Comparison of ENCODE assay signal across 8 mouse cellular contexts in genomic region chr16:21976203-21976602, GRCm38 (mm10). TPM values are rescaled to one million over a fixed set of nuclear protein-coding genes. Genes with fewer than 3 reads are reported as not detected.
DNase-seq lines count a peak whose midpoint lies in the region; ATAC-seq and TF ChIP-seq lines count a peak whose summit lies in the region.

No protein-coding gene starts in this region.

- no peak for TF ChIP-seq EP300 in lung, postnatal 0 days (IDR thresholded peaks at IDR 0.05)

- H3K4me2 ChIP-seq in lung, postnatal 0 days (replicated peaks; ENCODE audit: low read depth, low read length) = no peak overlapping the region
- H3K4me2 ChIP-seq in hindbrain, embryonic 16.5 days (ENCODE audit: low read length) = peak overlapping the region; percentile 49
- H3K4me2 ChIP-seq in stomach, embryonic 15.5 days = peak overlapping the region; percentile 45

- 0 out of 2 replicates have a peak, but pooled peaks have one; percentile 32 for ATAC-seq in lung, postnatal 0 days
- ATAC-seq in hindbrain, embryonic 16.5 days = no peak
- no peak for ATAC-seq in stomach, embryonic 15.5 days (ENCODE audit: insufficient read depth, low FRiP score, low read depth)

- peak; percentile 53 to 64 for DNase-seq in adrenal gland, adult (ENCODE audit: inconsistent age in 2 of 2, low spot score in 1 of 2)
- DNase-seq in adrenal gland, adult 8-10 months = no peak
- DNase-seq in lung, postnatal 0 days (ENCODE audit: low spot score) = no peak
- DNase-seq in lung, postnatal 14 days = no peak
- no peak for DNase-seq in left cerebral cortex, postnatal 14 days (ENCODE audit: low spot score in 2 of 2)
- DNase-seq in left cerebral cortex, postnatal 4 days = no peak

- H3K27ac ChIP-seq in lung, postnatal 0 days (ENCODE audit: low read length) = no peak overlapping the region
- H3K27ac ChIP-seq in hindbrain, embryonic 16.5 days (ENCODE audit: low read depth, low read length) = no peak overlapping the region
- H3K27ac ChIP-seq in stomach, embryonic 15.5 days = no peak overlapping the region

- no peaks in the 10 kb centered on the region for H3K9me3 ChIP-seq in lung, postnatal 0 days (ENCODE audit: low read length)
- no peaks in the 10 kb centered on the region for H3K9me3 ChIP-seq in hindbrain, embryonic 16.5 days (ENCODE audit: control insufficient read depth, low read length)
- H3K9me3 ChIP-seq in stomach, embryonic 15.5 days = no peaks in the 10 kb centered on the region

- TF ChIP-seq CTCF in lung, postnatal 0 days (IDR thresholded peaks at IDR 0.05) = no peak

- no peak overlapping the region for H3K4me3 ChIP-seq in lung, postnatal 0 days (ENCODE audit: low read depth, low read length)
- H3K4me3 ChIP-seq in hindbrain, embryonic 16.5 days (ENCODE audit: low read length) = peak overlapping the region; percentile 14
- peak overlapping the region; percentile 6; the same call in 1 of the 2 replicates for H3K4me3 ChIP-seq in stomach, embryonic 15.5 days (replicated peaks)

- H3K9ac ChIP-seq in lung, postnatal 0 days (replicated peaks; ENCODE audit: low read depth) = no peak overlapping the region
- H3K9ac ChIP-seq in hindbrain, embryonic 16.5 days (ENCODE audit: low read depth, low read length) = peak overlapping the region; percentile 35; the same call in 1 of the 2 replicates
- no peak overlapping the region for H3K9ac ChIP-seq in stomach, embryonic 15.5 days

- no peaks in the 10 kb centered on the region for H3K27me3 ChIP-seq in lung, postnatal 0 days (replicated peaks; ENCODE audit: insufficient read depth, low read length)
- H3K27me3 ChIP-seq in hindbrain, embryonic 16.5 days (replicated peaks; ENCODE audit: control insufficient read depth, insufficient read depth, low read length) = no peaks in the 10 kb centered on the region
- H3K27me3 ChIP-seq in stomach, embryonic 15.5 days (replicated peaks) = no peaks in the 10 kb centered on the region

- no peaks in the 10 kb centered on the region for H3K4me1 ChIP-seq in lung, postnatal 0 days (ENCODE audit: insufficient read depth, low read depth, low read length)
- H3K4me1 ChIP-seq in hindbrain, embryonic 16.5 days (ENCODE audit: control insufficient read depth, insufficient read depth, low read depth, low read length) = peaks cover 4% of the 10 kb centered on the region; the same call in 1 of the 2 replicates
- H3K4me1 ChIP-seq in stomach, embryonic 15.5 days = 0 out of 2 replicates have a peak, but pooled peaks cover 8% of the 10 kb centered on the region

- 12% methylated on average over 16 of the region's 16 CpGs for WGBS in lung, postnatal 0 days
- under 1% methylated on average over 16 of the region's 16 CpGs for WGBS in hindbrain, embryonic 16.5 days
- WGBS in stomach, embryonic 15.5 days = 7% methylated on average over 16 of the region's 16 CpGs

- peaks cover 2% of the 10 kb centered on the region; the same call in 1 of the 2 replicates for H3K36me3 ChIP-seq in lung, postnatal 0 days (ENCODE audit: insufficient read depth, low read length)
- no peaks in the 10 kb centered on the region for H3K36me3 ChIP-seq in hindbrain, embryonic 16.5 days (ENCODE audit: control insufficient read depth, insufficient read depth, low read length)
- no peaks in the 10 kb centered on the region for H3K36me3 ChIP-seq in stomach, embryonic 15.5 days

- intact Hi-C loops in left cerebral cortex, postnatal 14 days (cut with DNase I) = no loop called here
- intact Hi-C loops in left cerebral cortex, postnatal 4 days (cut with DNase I) = no loop called here

RNA-seq across cellular contexts. Expression of gene Liph, which starts 19.3 kb away (rescaled TPM):
- total RNA-seq in adrenal gland, adult 8-10 months (2022) = under 1 TPM; 0.13 to 0.31 (median 0.14) TPM
- 30.4 and 31.0 TPM in 2 replicates for polyA plus RNA-seq in lung, postnatal 0 days (2015; fragmentation: Nextera tagmentation; extraction: Ambion mirVana)
- 0.77 and 1.0 TPM in 2 replicates for polyA plus RNA-seq in hindbrain, embryonic 16.5 days (2015; fragmentation: Nextera tagmentation; extraction: Ambion mirVana)
- 15.9 and 21.4 TPM in 2 replicates for polyA plus RNA-seq in stomach, embryonic 15.5 days (2015; fragmentation: Nextera tagmentation; extraction: Ambion mirVana)
- total RNA-seq in left cerebral cortex, postnatal 14 days (2021) = under 1 TPM; 0.48 to 0.57 TPM
- under 1 TPM; 0.14 to 0.18 TPM for total RNA-seq in left cerebral cortex, postnatal 4 days (2021)

RNA-seq across cellular contexts. Expression of gene Tmem41a, which starts 28.9 kb away (rescaled TPM):
- total RNA-seq in adrenal gland, adult 8-10 months (2022) = 10 to 100 TPM; 19.7 to 29.3 (median 22.6) TPM
- polyA plus RNA-seq in lung, postnatal 0 days (2015; fragmentation: Nextera tagmentation; extraction: Ambion mirVana) = 33.6 and 40.6 TPM in 2 replicates
- polyA plus RNA-seq in hindbrain, embryonic 16.5 days (2015; fragmentation: Nextera tagmentation; extraction: Ambion mirVana) = 51.5 and 53.6 TPM in 2 replicates
- 40.6 and 42.0 TPM in 2 replicates for polyA plus RNA-seq in stomach, embryonic 15.5 days (2015; fragmentation: Nextera tagmentation; extraction: Ambion mirVana)
- total RNA-seq in left cerebral cortex, postnatal 14 days (2021) = 10 to 100 TPM; 15.9 to 17.5 TPM
- 10 to 100 TPM; 20.2 to 21.3 TPM for total RNA-seq in left cerebral cortex, postnatal 4 days (2021)

RNA-seq across cellular contexts. Expression of gene Senp2, which starts 33.1 kb away (rescaled TPM):
- total RNA-seq in adrenal gland, adult 8-10 months (2022) = 10 to 100 TPM; 39.6 to 51.4 (median 44.3) TPM
- polyA plus RNA-seq in lung, postnatal 0 days (2015; fragmentation: Nextera tagmentation; extraction: Ambion mirVana) = 29.6 and 30.2 TPM in 2 replicates
- polyA plus RNA-seq in hindbrain, embryonic 16.5 days (2015; fragmentation: Nextera tagmentation; extraction: Ambion mirVana) = 43.1 and 45.5 TPM in 2 replicates
- 42.4 and 42.9 TPM in 2 replicates for polyA plus RNA-seq in stomach, embryonic 15.5 days (2015; fragmentation: Nextera tagmentation; extraction: Ambion mirVana)
- total RNA-seq in left cerebral cortex, postnatal 14 days (2021) = 100 to 1,000 TPM in 1 of 2 experiments, 10 to 100 TPM in 1; 99.7 to 111 TPM
- total RNA-seq in left cerebral cortex, postnatal 4 days (2021) = 10 to 100 TPM; 60.0 to 62.6 TPM

Comparison
In these comparisons a context has a peak if more than half of its experiments do, and no peak if none do; other contexts are left out.
1. DNase-seq: peak in adrenal gland, adult (2 of 2); none in adrenal gland, adult 8-10 months (single experiment), lung, postnatal 0 days (single experiment), lung, postnatal 14 days (single experiment), left cerebral cortex, postnatal 14 days (0 of 2) and left cerebral cortex, postnatal 4 days (single experiment).